Mouse (Mus musculus) megakaryocyte, embryonic 14.5 days (primary cell): ENCODE results near the gene Aptx.

Source experiments
- FLI1 ChIP-seq: IDR thresholded peaks from 2 replicates; pipeline ENCODE4 v1.6.1; 2012; ENCODE audit warnings: low read length, inconsistent platforms, mixed read lengths
- GATA1 ChIP-seq: IDR thresholded peaks from 3 replicates; pipeline ENCODE4 v1.6.1; 2012; ENCODE audit warnings: mixed read lengths, low read length, inconsistent platforms, borderline replicate concordance

- TF ChIP-seq GATA1 (peak; percentile 38; the same call in 1 of the 3 replicates), FLI1 (no peak)
Observed at GRCm38 (mm10) chr4:40722687-40723460, 19.9 kb upstream of the Aptx start.
